Comparison of ENCODE assay signal across 35 mouse cellular contexts in genomic region chr9:70578123-70578522, GRCm38 (mm10).
"Had no signal": no experiment of that assay in that cellular context is flagged by ENCODE, and none has a peak within 500 bp of the region (broad histone marks: within the 10 kb centered on the region; RNA-seq: fewer than 3 reads in every experiment).

No protein-coding gene starts in this region.

- H3K4me1 ChIP-seq: heart, embryonic 10.5 days; heart, embryonic 12.5 days; heart, embryonic 13.5 days; heart, embryonic 15.5 days; hindbrain, embryonic 10.5 days; hindbrain, embryonic 12.5 days; hindbrain, embryonic 13.5 days; hindbrain, embryonic 15.5 days; intestine, embryonic 15.5 days; kidney, embryonic 15.5 days had no signal

- H3K4me3 ChIP-seq: heart, embryonic 10.5 days; heart, embryonic 12.5 days; heart, embryonic 13.5 days; heart, embryonic 15.5 days; hindbrain, embryonic 10.5 days; hindbrain, embryonic 12.5 days; hindbrain, embryonic 13.5 days; hindbrain, embryonic 15.5 days; intestine, embryonic 15.5 days; kidney, embryonic 15.5 days; layer of hippocampus, adult 2 months had no signal

- H3K27ac ChIP-seq: heart, embryonic 10.5 days; heart, embryonic 13.5 days; heart, embryonic 15.5 days; hindbrain, embryonic 10.5 days; hindbrain, embryonic 12.5 days; hindbrain, embryonic 13.5 days; hindbrain, embryonic 14.5 days; hindbrain, embryonic 15.5 days; hindbrain, postnatal 0 days; intestine, embryonic 15.5 days; kidney, embryonic 15.5 days; kidney, postnatal 0 days; layer of hippocampus, adult 2 months had no signal

- H3K9me3 ChIP-seq: heart, embryonic 10.5 days; heart, embryonic 12.5 days; heart, embryonic 13.5 days; heart, embryonic 15.5 days; hindbrain, embryonic 10.5 days; hindbrain, embryonic 12.5 days; hindbrain, embryonic 13.5 days; hindbrain, embryonic 15.5 days; intestine, embryonic 15.5 days; kidney, embryonic 15.5 days had no signal

- H3K9ac ChIP-seq: heart, embryonic 12.5 days; heart, embryonic 13.5 days; heart, embryonic 15.5 days; hindbrain, embryonic 12.5 days; hindbrain, embryonic 13.5 days; hindbrain, embryonic 14.5 days; hindbrain, embryonic 15.5 days; intestine, embryonic 15.5 days; kidney, embryonic 15.5 days had no signal

- DNase-seq: heart, postnatal 10 days; heart, postnatal 14 days; heart, postnatal 36 days; heart, postnatal 4 days; kidney, adult 11 months; kidney, adult 18-20 months; kidney, adult 2 months; kidney, adult 8-10 months; kidney, adult 9 months; kidney, postnatal 10 days; kidney, postnatal 14 days; kidney, postnatal 25 days; kidney, postnatal 36 days; kidney, postnatal 4 days; layer of hippocampus, adult 9-11 months; layer of hippocampus, postnatal 36 days had no signal

- H3K4me2 ChIP-seq: heart, embryonic 11.5 days; heart, embryonic 12.5 days; heart, embryonic 13.5 days; heart, embryonic 15.5 days; hindbrain, embryonic 12.5 days; hindbrain, embryonic 13.5 days; hindbrain, embryonic 14.5 days; hindbrain, embryonic 15.5 days; intestine, embryonic 15.5 days; kidney, embryonic 15.5 days had no signal

- H3K27me3 ChIP-seq: heart, embryonic 12.5 days; heart, embryonic 13.5 days; heart, embryonic 15.5 days; hindbrain, embryonic 12.5 days; hindbrain, embryonic 13.5 days; hindbrain, embryonic 15.5 days; intestine, embryonic 15.5 days; kidney, embryonic 15.5 days had no signal

- ATAC-seq: hindbrain, embryonic 16.5 days; hindbrain, postnatal 0 days; inflammation-experienced regulatory T-cells, adult 6 months; intestine, embryonic 15.5 days; intestine, embryonic 16.5 days; intestine, postnatal 0 days had no signal
